ENCODE assay signal across 19 mouse cellular contexts in the genomic region with DNA sequence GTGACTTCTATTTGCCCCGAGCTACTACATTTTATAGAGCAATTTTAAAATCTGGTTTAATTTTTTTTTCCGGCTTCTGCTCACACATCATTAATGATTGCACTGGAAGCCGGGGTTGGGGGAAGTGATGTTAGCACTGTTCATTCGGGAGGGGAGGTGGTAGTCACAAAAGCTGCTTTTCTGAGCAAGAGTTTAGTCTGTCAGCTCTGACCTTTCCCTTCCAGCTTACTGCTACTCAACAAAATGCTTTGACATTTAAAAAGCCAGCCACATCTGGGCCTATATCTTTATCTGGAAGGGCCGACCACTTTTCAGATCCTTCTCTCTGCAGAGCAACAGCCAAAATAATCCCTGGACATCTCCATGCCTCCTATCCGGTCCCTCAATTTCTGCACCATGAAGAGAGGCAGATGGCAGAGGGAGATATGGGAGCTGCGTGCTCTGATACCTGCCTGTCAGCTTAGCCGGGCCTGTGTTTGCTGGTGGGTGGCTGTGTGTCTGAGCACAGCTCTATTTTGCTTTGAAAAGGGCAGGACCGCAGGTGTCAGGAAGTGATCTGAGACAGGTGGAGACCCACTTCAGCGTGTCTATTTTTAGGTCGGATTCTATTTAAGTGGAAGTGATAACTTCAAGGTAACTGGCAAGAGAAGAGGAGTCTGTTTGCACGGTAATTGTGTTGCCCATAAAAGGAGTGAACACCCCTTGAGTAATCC.
DNase-seq lines count a peak whose midpoint lies in the region; ATAC-seq lines count a peak whose summit lies in the region.
"Had no signal": no experiment of that assay in that cellular context is flagged by ENCODE, and none has a peak within 500 bp of the region (broad histone marks: within the 10 kb centered on the region; RNA-seq: fewer than 3 reads in every experiment).

No protein-coding gene starts in this region.

- H3K4me1 ChIP-seq in hindbrain, embryonic 14.5 days (replicated peaks; ENCODE audit: control insufficient read depth, insufficient read depth, low read length): 0 out of 2 replicates have a peak, but pooled peaks cover 3% of the 10 kb centered on the region
- no peaks in the 10 kb centered on the region for H3K4me1 ChIP-seq in hindbrain, embryonic 11.5 days (replicated peaks; ENCODE audit: control insufficient read depth, insufficient read depth, low read length)
- no peaks in the 10 kb centered on the region for H3K4me1 ChIP-seq in hindbrain, embryonic 16.5 days (ENCODE audit: control insufficient read depth, insufficient read depth, low read depth, low read length)
- H3K4me1 ChIP-seq: forebrain, embryonic 13.5 days had no signal

- no peaks in the 10 kb centered on the region for H3K9me3 ChIP-seq in hindbrain, embryonic 14.5 days (ENCODE audit: control insufficient read depth, low read length)
- no peaks in the 10 kb centered on the region for H3K9me3 ChIP-seq in hindbrain, embryonic 11.5 days (ENCODE audit: control insufficient read depth, low read length)
- H3K9me3 ChIP-seq in hindbrain, embryonic 16.5 days (ENCODE audit: control insufficient read depth, low read length): no peaks in the 10 kb centered on the region
- H3K9me3 ChIP-seq: forebrain, embryonic 13.5 days; heart, embryonic 13.5 days; limb, embryonic 13.5 days; neural tube, embryonic 13.5 days had no signal

- H3K27me3 ChIP-seq in hindbrain, embryonic 14.5 days (ENCODE audit: control insufficient read depth, insufficient read depth, low read length): no peaks in the 10 kb centered on the region
- H3K27me3 ChIP-seq in hindbrain, embryonic 11.5 days (ENCODE audit: control insufficient read depth, insufficient read depth, low read length): no peaks in the 10 kb centered on the region
- H3K27me3 ChIP-seq in hindbrain, embryonic 16.5 days (replicated peaks; ENCODE audit: control insufficient read depth, insufficient read depth, low read length): no peaks in the 10 kb centered on the region
- H3K27me3 ChIP-seq: forebrain, embryonic 13.5 days; heart, embryonic 13.5 days; limb, embryonic 13.5 days; neural tube, embryonic 13.5 days had no signal

- no peak for ATAC-seq in hindbrain, embryonic 14.5 days (ENCODE audit: low FRiP score)
- ATAC-seq in hindbrain, embryonic 11.5 days (ENCODE audit: low FRiP score): no peak
- ATAC-seq in CD4-positive, CD25-positive, alpha-beta regulatory T cell, adult 4 months: peak; percentile 78
- peak; percentile 62; the same call in 1 of the 2 replicates for ATAC-seq in hindbrain, embryonic 16.5 days
- ATAC-seq: forebrain, embryonic 13.5 days had no signal

- 77% methylated on average over 12 of the region's 12 CpGs for WGBS in hindbrain, embryonic 14.5 days
- WGBS in hindbrain, embryonic 11.5 days: 81% methylated on average over 12 of the region's 12 CpGs
- WGBS in hindbrain, embryonic 16.5 days: 72% methylated on average over 12 of the region's 12 CpGs

- no peak for DNase-seq in hindbrain, embryonic 14.5 days (ENCODE audit: low spot score)
- no peak for DNase-seq in hindbrain, embryonic 11.5 days (ENCODE audit: low spot score)
- DNase-seq in thymus, postnatal 10 days (ENCODE audit: low spot score in 2 of 2): peak; percentile 7 to 9
- DNase-seq in kidney, postnatal 10 days: no peak
- no peak for DNase-seq in urinary bladder, postnatal 4 days (ENCODE audit: low spot score in 2 of 2)
- no peak for DNase-seq in heart, postnatal 25 days (ENCODE audit: low spot score)
- DNase-seq: adrenal gland, postnatal 36 days; cerebellum, postnatal 10 days; embryo, embryonic 11 days; heart, postnatal 4 days; kidney, adult 18-20 months; kidney, postnatal 14 days had no signal

- peak overlapping the region; percentile 57; the same call in 1 of the 2 replicates for H3K27ac ChIP-seq in hindbrain, embryonic 14.5 days
- H3K27ac ChIP-seq in hindbrain, embryonic 11.5 days (ENCODE audit: low read depth, low read length): no peak overlapping the region
- peak overlapping the region; percentile 54 for H3K27ac ChIP-seq in hindbrain, embryonic 16.5 days (ENCODE audit: low read depth, low read length)
- H3K27ac ChIP-seq: forebrain, embryonic 13.5 days; heart, embryonic 13.5 days; limb, embryonic 13.5 days; liver, embryonic 14.5 days; neural tube, embryonic 13.5 days had no signal

- no peak overlapping the region for H3K4me3 ChIP-seq in hindbrain, embryonic 14.5 days (replicated peaks; ENCODE audit: low read length)
- no peak overlapping the region for H3K4me3 ChIP-seq in hindbrain, embryonic 11.5 days (ENCODE audit: low read depth, low read length)
- H3K4me3 ChIP-seq in hindbrain, embryonic 16.5 days (ENCODE audit: low read length): no peak overlapping the region
- H3K4me3 ChIP-seq: forebrain, embryonic 13.5 days; heart, embryonic 13.5 days; limb, embryonic 13.5 days; neural tube, embryonic 13.5 days had no signal

- H3K36me3 ChIP-seq in hindbrain, embryonic 14.5 days (replicated peaks; ENCODE audit: control insufficient read depth, insufficient read depth): no peaks in the 10 kb centered on the region
- H3K36me3 ChIP-seq in hindbrain, embryonic 11.5 days (ENCODE audit: control insufficient read depth, insufficient read depth, low read length): no peaks in the 10 kb centered on the region
- no peaks in the 10 kb centered on the region for H3K36me3 ChIP-seq in hindbrain, embryonic 16.5 days (ENCODE audit: control insufficient read depth, insufficient read depth, low read length)
- H3K36me3 ChIP-seq: heart, embryonic 13.5 days; limb, embryonic 13.5 days; neural tube, embryonic 13.5 days had no signal

- no peak overlapping the region for H3K9ac ChIP-seq in hindbrain, embryonic 14.5 days
- H3K9ac ChIP-seq in hindbrain, embryonic 11.5 days (ENCODE audit: low read depth, low read length): no peak overlapping the region
- H3K9ac ChIP-seq in hindbrain, embryonic 16.5 days (ENCODE audit: low read depth, low read length): no peak overlapping the region
- H3K9ac ChIP-seq: forebrain, embryonic 13.5 days; heart, embryonic 13.5 days; limb, embryonic 13.5 days; liver, embryonic 14.5 days; neural tube, embryonic 13.5 days had no signal

- H3K4me2 ChIP-seq in hindbrain, embryonic 14.5 days (replicated peaks): no peak overlapping the region
- H3K4me2 ChIP-seq in hindbrain, embryonic 11.5 days (replicated peaks; ENCODE audit: low read depth, low read length): no peak overlapping the region
- no peak overlapping the region for H3K4me2 ChIP-seq in hindbrain, embryonic 16.5 days (ENCODE audit: low read length)
- H3K4me2 ChIP-seq: forebrain, embryonic 13.5 days; heart, embryonic 13.5 days; limb, embryonic 13.5 days; neural tube, embryonic 13.5 days had no signal

- intact Hi-C loops in heart, postnatal 25 days (cut with DNase I): no loop called here

Comparison
In these comparisons a context has a peak if more than half of its experiments do, and no peak if none do; other contexts are left out.
1. ATAC-seq: peak in CD4-positive, CD25-positive, alpha-beta regulatory T cell, adult 4 months (single experiment) and hindbrain, embryonic 16.5 days (single experiment); none in hindbrain, embryonic 14.5 days (single experiment) and hindbrain, embryonic 11.5 days (single experiment).
2. DNase-seq: peak in thymus, postnatal 10 days (2 of 2); none in hindbrain, embryonic 14.5 days (single experiment), hindbrain, embryonic 11.5 days (single experiment), kidney, postnatal 10 days (single experiment), urinary bladder, postnatal 4 days (0 of 2) and heart, postnatal 25 days (single experiment).